Mouse (Mus musculus) forebrain, embryonic 10.5 days (tissue): ENCODE measurements around the gene Macrod1. TPM values are rescaled to one million over a fixed set of nuclear protein-coding genes. Genes with fewer than 3 reads are reported as not detected.
"Not testable (repeated sequence)": the region's sequence is repeated elsewhere in the genome, so short reads cannot be mapped to it uniquely, and the experiment has no call there.

Experiments
- DNase-seq: peaks from one replicate; pipeline ENCODE4 v3.0.0-alpha.2; 2017; ENCODE audit warnings: low spot score; ENCODE audit errors: extremely low spot score
- H3K27ac ChIP-seq: fragments of 300-500 bp; sonication (generic); 2 replicates; pipeline ENCODE4 v1.5.1; 2016; ENCODE audit warnings: mild to moderate bottlenecking
- H3K27me3 ChIP-seq: fragments of 300-500 bp; sonication (generic); 2 replicates; pipeline ENCODE4 v1.6.1; 2016; ENCODE audit warnings: mild to moderate bottlenecking; ENCODE audit not compliant: poor library complexity, severe bottlenecking
- H3K36me3 ChIP-seq: fragments of 300-500 bp; sonication (generic); replicated peaks from 2 replicates; pipeline ENCODE4 v1.6.1; 2016; ENCODE audit warnings: mild to moderate bottlenecking, moderate library complexity
- H3K4me1 ChIP-seq: fragments of 300-500 bp; sonication (generic); 2 replicates; pipeline ENCODE4 v1.6.1; 2016
- H3K4me3 ChIP-seq: fragments of 300-500 bp; sonication (generic); 2 replicates; pipeline ENCODE4 v1.5.1; 2016; ENCODE audit warnings: mild to moderate bottlenecking, moderate library complexity
- H3K9me3 ChIP-seq: fragments of 300-500 bp; sonication (generic); 2 replicates; pipeline ENCODE4 v1.6.1; 2016; ENCODE audit warnings: mild to moderate bottlenecking, moderate library complexity
- WGBS: fragments of 180-500 bp; shearing (Covaris S2); methylation state at CpG from one replicate; pipeline ENCODE4 v1.1.7; 2016; 5-methylcytosine and 5-hydroxymethylcytosine counted together
- polyA plus RNA-seq: library from polyadenylated mRNA; unstranded; fragments of >200 nt; fragmentation: Nextera tagmentation; extraction: Ambion mirVana; gene quantifications from 2 replicates; pipeline ENCODE4 v1.2.1, GENCODE M21; 2016

Gene Macrod1
- polyA plus RNA-seq, 1 experiment from 2014 or later, result 3.7 TPM

DNA sequence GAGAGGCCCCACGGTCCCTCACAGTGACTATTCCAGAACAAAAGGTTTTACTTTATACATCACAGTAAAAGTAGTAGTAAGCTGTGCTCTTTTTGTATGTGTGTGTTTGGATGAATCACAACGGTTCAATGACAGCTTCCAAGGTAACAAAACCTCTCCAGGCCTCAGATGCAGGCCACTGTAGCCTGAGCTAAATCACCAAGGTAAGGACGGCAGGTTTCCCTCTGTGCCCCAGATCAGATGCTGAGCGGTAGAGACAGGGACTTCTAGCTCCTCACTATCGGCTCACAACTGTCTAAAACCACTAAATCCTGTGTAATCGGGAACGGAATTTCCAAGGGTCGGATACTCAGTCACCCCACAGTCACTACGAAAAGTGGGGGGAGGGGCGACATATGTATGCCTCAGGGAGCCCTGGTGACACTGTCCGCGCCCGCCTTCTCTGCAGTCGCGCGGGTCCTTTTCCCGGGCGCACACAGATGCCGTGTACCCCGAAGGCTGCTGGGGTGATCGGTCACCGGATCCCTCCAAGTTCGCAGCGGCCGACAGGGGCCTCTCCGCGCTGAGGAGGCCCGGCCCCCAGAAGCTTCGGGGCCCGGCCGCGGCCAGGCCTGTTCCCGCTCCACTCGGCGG lies 17.4 kb upstream of the Macrod1 start:
- Histone ChIP-seq H3K9me3 (no peaks in the 10 kb centered on the region), H3K36me3 (peaks cover 45% of the 10 kb centered on the region), H3K27ac (peak overlapping the region; percentile 99), H3K4me3 (peak overlapping the region; percentile 96), H3K4me1 (peaks cover 41% of the 10 kb centered on the region), H3K27me3 (no peaks in the 10 kb centered on the region)
- peak; percentile 61 for DNase-seq
- WGBS, result 3% methylated on average over 28 of the region's 35 CpGs

DNA sequence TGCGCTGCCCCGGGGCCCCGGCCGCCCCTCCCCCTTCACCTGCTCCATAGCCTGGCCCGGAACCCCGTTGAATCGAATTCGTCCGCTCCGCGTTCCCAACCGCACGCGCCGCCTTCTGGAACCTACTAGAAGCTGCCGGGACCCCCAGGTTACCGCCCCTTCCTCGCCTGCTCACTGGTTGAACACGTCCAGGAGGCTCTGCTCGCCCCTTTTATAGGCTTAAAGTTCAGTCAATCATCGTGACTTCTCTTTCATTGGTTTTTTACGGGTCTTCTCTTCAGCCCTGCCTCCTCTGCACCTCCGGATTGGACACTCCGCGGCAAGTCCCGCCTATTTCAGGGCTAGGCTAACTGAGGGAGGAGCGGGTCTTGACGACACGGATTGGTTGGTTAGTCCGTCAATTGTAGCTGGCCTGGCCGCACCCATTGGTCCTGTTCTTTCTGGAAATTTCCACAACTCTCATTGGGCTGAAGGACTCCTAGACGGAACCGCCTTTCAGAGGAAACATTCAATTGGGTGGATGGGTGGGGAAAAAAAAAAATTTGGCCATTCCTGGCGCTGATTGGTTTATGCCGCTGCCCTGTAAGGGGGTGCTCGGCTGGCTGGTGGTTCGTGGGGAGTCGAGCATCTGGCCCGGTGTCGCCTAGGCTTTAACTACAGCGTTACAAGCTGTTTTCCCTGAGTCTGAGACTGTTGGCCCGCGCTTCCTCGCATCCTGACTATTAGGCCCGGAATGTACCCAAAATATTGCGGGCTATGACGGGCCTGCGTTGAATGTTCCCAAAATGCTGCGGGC lies 16.6 kb upstream of the Macrod1 start, which contains the start of gene Stip1:
Gene Stip1 (minus strand): TSS at position 127 of the 796 bp plus-strand sequence.
- peak within 1 kb of the TSS; percentile 99 for H3K27ac ChIP-seq
- no peaks in the 10 kb centered on the region for H3K9me3 ChIP-seq
- peak within 1 kb of the TSS; percentile 96 for H3K4me3 ChIP-seq
- H3K27me3 ChIP-seq, result no peaks in the 10 kb centered on the region
- under 1% methylated on average over 49 of the region's 49 CpGs for WGBS
- H3K4me1 ChIP-seq, result peaks cover 48% of the 10 kb centered on the region
- peaks cover 36% of the 10 kb centered on the region for H3K36me3 ChIP-seq
- peak; percentile 99 for DNase-seq

DNA sequence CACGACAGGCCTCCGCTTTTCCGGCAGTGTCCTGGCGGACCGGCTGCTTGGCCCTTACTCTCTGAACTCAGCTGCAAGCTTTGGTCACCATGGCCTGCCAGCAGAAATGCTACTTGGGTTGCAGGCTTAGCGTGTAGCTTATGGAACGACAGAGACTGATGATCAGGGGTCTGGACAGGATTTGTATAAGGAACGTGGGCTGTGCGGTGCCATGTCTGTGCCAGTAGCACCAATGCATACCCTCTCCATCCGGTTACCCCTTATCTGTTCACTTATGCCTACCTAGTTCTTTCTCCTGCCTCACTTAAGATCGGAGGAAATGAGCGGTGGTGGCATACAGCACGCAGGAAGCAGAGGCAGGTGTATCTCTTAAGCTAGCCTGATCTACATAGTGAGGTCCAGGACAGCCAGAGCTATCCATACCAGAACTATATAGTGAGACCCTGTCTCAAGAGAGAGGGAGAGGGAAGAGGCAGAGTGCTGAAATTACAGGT lies 15.9 kb upstream of the Macrod1 start:
- peak overlapping the region; percentile 99 for H3K27ac ChIP-seq
- H3K27me3 ChIP-seq, result no peaks in the 10 kb centered on the region
- no peak for DNase-seq
- 28% methylated on average over 13 of the region's 13 CpGs for WGBS
- H3K36me3 ChIP-seq, result peaks cover 30% of the 10 kb centered on the region
- peaks cover 48% of the 10 kb centered on the region for H3K4me1 ChIP-seq
- peak overlapping the region; percentile 96 for H3K4me3 ChIP-seq
- no peaks in the 10 kb centered on the region for H3K9me3 ChIP-seq

DNA sequence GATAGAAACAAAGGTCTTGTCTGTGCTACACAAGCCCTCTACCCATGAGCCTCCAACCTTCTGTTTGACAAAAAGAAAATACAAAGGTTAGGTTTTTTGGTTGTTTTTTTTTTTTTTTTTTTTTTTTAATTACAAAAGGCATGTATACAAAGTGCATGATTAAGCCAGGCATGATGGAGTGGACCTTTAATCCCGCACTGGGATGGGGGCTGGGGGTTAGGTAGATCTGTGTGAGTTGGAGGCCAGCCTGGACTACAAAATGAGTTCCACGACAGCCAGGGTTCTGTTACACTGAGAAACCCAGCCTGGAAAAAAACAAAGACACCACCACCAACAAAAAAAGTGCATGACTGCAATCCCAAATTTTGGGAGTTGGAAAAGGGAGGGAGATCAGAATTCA lies 15.4 kb upstream of the Macrod1 start:
- peak overlapping the region; percentile 96; the same call in 1 of the 2 replicates for H3K4me3 ChIP-seq
- 84% methylated on average over 2 of the region's 2 CpGs for WGBS
- no peaks in the 10 kb centered on the region for H3K27me3 ChIP-seq
- DNase-seq, result no peak
- peak overlapping the region; percentile 99 for H3K27ac ChIP-seq
- H3K36me3 ChIP-seq, result peaks cover 26% of the 10 kb centered on the region
- peaks cover 48% of the 10 kb centered on the region for H3K4me1 ChIP-seq
- no peaks in the 10 kb centered on the region for H3K9me3 ChIP-seq

DNA sequence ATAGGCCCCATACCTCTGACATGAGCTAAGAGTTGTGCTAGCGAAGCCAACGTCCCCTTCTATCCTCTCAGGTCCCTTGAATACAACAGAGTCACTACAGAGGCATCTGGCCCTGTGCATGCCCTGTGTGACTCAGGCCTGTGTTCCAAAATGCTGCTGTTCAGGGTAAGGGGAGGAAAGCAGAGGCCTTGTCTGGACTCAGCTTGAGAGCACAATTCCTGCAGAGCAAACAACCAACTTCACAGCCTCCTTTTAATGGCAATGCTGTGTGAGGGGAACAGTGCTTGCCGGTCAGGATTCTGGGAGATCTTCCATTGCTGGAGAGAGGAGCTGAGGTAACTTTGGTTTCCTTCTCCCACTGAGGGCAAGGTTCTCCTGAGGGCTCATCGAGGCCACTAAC lies 12.3 kb upstream of the Macrod1 start:
- Histone ChIP-seq H3K27me3 (no peaks in the 10 kb centered on the region), H3K4me3 (no peak overlapping the region), H3K9me3 (no peaks in the 10 kb centered on the region), H3K36me3 (no peaks in the 10 kb centered on the region), H3K4me1 (peaks cover 20% of the 10 kb centered on the region), H3K27ac (no peak overlapping the region)
- no peak for DNase-seq
- WGBS, result 72% methylated on average over 4 of the region's 4 CpGs

DNA sequence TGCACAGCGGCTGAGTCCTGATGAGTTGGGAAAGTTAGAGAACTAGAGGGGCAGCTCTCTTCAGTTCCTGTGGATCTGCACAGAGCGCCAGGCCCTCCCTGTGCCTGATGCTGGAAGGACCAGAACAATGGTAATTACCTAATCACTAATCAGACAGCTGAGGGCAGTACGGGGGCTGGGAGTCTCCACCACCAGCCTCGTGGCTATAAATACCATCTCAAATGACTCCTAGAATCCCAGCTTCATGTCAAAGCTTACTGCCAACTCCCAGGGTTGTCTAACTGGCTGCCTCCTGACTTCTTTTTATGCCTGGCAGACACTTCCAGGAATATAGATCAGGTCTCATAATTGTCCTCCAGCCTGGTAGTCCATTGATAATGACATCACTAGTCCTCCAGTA lies 11.9 kb upstream of the Macrod1 start:
- WGBS, result 56% methylated on average over 4 of the region's 4 CpGs
- no peak for DNase-seq
- no peaks in the 10 kb centered on the region for H3K27me3 ChIP-seq
- no peak overlapping the region for H3K4me3 ChIP-seq
- no peak overlapping the region for H3K27ac ChIP-seq
- no peaks in the 10 kb centered on the region for H3K9me3 ChIP-seq
- H3K4me1 ChIP-seq, result peaks cover 16% of the 10 kb centered on the region
- no peaks in the 10 kb centered on the region for H3K36me3 ChIP-seq

DNA sequence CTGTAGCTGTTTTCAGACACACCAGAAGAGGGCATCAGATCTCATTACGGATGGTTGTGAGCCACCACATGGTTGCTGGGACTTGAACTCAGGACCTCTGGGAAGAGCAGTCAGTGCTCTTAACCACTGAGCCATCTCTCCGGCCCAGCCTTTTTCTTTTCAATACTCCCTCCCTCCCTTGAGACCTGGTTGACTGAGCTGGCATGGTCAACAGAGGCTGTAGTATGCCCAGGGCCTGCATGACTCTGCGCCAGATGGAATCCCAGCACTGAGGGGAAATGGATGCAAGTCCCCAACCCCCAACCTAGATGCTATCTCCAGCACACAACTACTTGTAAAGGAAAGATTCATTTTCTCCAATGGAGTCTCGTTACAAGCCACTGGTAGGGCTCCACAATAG lies 3.2 kb upstream of the Macrod1 start:
- H3K9me3 ChIP-seq, DNase-seq, H3K36me3 ChIP-seq, H3K4me3 ChIP-seq, H3K27ac ChIP-seq: not testable (repeated sequence)
- Histone ChIP-seq H3K4me1 (peaks cover 28% of the 10 kb centered on the region), H3K27me3 (peaks cover 37% of the 10 kb centered on the region)
- 87% methylated on average over 4 of the region's 4 CpGs for WGBS

DNA sequence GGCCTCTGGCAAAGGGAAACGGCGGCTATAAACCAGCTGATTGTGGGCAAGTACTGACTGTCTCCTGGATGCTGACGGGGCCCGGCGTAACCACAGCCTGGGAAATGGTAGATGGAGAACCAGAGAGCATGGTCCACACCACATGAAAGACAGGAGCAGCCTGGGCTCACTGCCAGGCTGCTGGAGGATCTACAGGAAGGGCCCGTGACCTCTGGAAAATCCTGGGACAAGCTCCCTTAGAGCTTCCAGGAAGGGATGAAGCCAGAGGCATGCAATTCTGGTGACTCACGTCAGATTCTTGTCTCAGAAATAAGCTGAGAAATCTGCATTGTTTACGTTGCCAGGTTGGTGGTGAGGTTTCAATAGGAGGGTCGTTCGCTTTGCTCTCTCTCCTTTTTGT lies 1.8 kb upstream of the Macrod1 start:
- DNase-seq, result no peak
- peaks cover 51% of the 10 kb centered on the region for H3K27me3 ChIP-seq
- H3K4me1 ChIP-seq, result peaks cover 34% of the 10 kb centered on the region
- H3K27ac ChIP-seq, result no peak overlapping the region
- H3K36me3 ChIP-seq, result no peaks in the 10 kb centered on the region
- 75% methylated on average over 10 of the region's 10 CpGs for WGBS
- H3K4me3 ChIP-seq, result no peak overlapping the region
- no peaks in the 10 kb centered on the region for H3K9me3 ChIP-seq

DNA sequence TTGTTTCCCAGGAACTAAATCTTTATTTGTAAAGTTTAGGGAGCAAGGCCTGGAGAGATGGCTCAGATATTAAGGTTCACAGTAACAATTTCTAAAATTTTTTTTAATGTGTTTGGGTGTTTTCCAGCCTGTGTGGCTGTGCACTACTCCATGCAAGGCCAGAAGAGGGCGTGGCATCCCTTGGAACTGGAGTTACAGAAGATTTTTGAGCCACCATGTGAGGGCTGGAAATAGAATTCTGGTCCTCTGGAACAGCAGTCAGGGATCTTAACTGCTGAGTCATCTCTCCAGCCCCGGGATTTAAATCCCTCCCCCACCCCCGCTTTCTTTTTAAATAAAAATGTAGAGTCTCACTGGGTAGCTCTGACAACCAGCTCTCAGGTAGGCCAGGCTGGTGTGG lies 1.4 kb upstream of the Macrod1 start:
- Histone ChIP-seq H3K27me3 (peaks cover 55% of the 10 kb centered on the region), H3K4me1 (peaks cover 34% of the 10 kb centered on the region)
- 51% methylated on average over 3 of the region's 3 CpGs for WGBS

DNA sequence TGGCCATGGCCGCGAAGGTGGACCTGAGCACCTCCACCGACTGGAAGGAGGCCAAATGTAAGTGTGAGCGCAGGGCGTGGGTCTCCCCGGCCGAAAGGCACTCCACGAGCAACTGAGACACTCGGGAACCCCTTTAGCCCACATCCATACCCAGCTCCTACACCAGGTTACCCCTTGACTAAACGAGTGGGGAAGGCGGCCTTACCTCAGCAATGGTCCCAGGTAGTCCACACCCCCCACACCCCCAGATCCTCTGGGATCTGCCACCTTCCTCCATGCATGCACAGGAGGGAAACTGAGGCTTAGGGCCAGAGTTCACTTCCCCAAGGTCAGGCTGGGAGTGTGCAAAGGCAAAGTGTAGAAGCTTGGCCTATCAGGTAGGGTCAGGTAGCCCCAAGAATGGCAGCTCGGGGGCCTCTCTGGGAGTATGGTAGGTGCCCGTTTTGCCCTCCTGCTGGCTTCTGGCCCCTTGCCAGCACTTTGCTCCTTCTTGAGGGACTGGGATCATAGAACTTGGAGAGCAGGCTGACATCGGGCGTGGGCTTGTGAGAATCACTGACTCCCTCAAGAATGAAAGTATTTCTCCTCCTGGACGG lies 614 bp downstream of the Macrod1 start:
- no peaks in the 10 kb centered on the region for H3K36me3 ChIP-seq
- H3K27ac ChIP-seq, result peak overlapping the region; percentile 82
- peaks cover 65% of the 10 kb centered on the region for H3K27me3 ChIP-seq
- H3K4me1 ChIP-seq, result peaks cover 34% of the 10 kb centered on the region
- no peaks in the 10 kb centered on the region for H3K9me3 ChIP-seq
- 4% methylated on average over 16 of the region's 16 CpGs for WGBS
- H3K4me3 ChIP-seq, result peak overlapping the region; percentile 87
- DNase-seq, result no peak

More for the DNA sequence above, 1.4 kb upstream of the Macrod1 start:
- H3K27ac ChIP-seq, result no peak overlapping the region
- no peak for DNase-seq
- H3K9me3 ChIP-seq, result no peaks in the 10 kb centered on the region
- no peak overlapping the region for H3K4me3 ChIP-seq
- no peaks in the 10 kb centered on the region for H3K36me3 ChIP-seq

DNA sequence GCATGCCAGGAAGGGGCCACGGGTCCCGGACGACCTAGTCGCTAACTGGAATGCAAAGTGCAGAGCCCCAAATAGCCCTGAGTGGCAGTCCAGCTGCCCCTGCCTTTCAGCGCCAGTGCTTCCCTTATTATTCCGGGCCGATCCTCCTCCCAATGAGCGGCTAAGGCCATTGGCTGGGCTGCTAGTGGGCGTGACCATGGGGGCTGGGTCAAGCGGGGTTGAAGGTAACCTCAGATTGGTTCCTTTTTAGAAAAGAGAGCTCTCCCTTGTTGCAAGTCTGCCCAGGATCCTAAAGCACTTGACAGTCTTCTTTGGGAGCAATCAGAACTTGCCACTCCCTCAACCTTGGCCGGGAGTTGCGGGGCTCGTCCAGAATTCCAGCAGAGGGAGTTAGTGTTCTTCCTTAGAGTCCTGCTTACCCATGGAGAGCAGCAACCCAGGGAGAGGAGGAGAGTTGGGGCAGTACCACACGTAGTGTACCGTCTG lies 1.2 kb downstream of the Macrod1 start:
- peaks cover 34% of the 10 kb centered on the region for H3K4me1 ChIP-seq
- WGBS, result under 1% methylated on average over 15 of the region's 15 CpGs
- peak overlapping the region; percentile 87 for H3K4me3 ChIP-seq
- H3K27me3 ChIP-seq, result peaks cover 65% of the 10 kb centered on the region
- peak overlapping the region; percentile 82 for H3K27ac ChIP-seq
- no peaks in the 10 kb centered on the region for H3K9me3 ChIP-seq
- DNase-seq, result peak; percentile 92
- H3K36me3 ChIP-seq, result no peaks in the 10 kb centered on the region

DNA sequence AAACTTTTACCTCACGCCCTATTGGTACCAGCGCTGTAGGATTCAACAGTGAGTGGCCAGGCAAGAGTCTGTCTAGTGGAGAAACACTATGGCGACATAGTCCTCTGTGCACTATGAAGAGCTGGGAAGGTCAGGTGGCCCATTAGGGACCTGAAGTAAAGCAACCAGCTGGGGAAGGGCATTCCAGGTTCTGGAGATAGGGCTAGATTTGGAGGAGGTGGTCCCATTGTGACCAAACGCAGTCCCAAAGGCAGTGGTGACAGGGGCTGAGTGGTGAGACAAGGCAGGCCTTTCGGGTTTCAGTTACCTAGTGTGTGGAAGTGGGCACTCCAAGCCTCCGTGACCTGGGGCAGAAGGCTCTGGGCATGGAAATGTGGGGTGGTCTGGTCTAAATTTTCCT lies 1.9 kb downstream of the Macrod1 start:
- peak overlapping the region; percentile 87 for H3K4me3 ChIP-seq

More for the DNA sequence above, 1.9 kb downstream of the Macrod1 start:
- Histone ChIP-seq H3K27ac (0 out of 2 replicates have a peak overlapping the region, but pooled peaks have one; percentile 54), H3K9me3 (no peaks in the 10 kb centered on the region), H3K36me3 (no peaks in the 10 kb centered on the region), H3K4me1 (peaks cover 34% of the 10 kb centered on the region), H3K27me3 (peaks cover 65% of the 10 kb centered on the region)
- DNase-seq, result no peak
- 48% methylated on average over 6 of the region's 6 CpGs for WGBS
